Mouse (Mus musculus): ENCODE results near the gene Barx1. TPM values are rescaled to one million over a fixed set of nuclear protein-coding genes. Genes with fewer than 3 reads are reported as not detected.

Gene Barx1
- total RNA-seq (2023), result not detected

DNA sequence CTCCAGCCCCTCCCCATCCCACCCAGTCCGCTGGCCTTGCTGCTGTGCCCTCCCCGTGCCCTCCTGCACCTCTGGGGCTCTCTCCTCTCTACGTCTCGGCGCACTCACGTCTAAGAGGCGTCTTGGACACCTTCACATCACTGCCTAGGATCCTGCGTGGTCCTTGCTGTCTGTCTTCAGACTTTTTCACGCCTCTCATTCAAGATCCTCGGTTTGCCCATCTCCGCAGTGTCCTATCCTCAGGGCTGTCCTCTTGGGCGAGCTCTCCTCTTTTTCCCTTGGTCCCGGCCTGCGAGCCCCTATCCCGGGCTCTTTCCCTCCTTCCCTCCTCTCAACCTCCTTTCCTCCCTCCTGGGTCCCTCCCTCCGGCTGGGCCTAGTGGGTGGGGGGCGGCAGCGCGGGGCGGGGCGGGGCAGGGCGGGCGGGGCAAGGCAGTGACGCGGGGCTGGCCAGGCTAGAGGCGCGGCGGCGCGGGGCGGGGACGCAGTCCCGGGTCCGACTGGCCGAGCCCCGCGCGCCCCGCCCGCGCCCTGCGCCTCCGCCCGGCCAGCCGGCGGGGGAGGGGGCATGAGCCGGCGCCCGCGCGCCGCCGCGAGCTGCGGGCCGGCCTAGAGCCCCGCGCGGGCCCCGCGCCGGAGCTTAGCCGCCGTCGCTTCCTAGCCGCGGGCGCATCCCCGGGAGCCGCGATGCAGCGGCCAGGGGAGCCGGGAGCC, at the start of gene Barx1:
Gene Barx1 (plus strand): TSS at position 568 of the 713 bp plus-strand sequence.

DNA sequence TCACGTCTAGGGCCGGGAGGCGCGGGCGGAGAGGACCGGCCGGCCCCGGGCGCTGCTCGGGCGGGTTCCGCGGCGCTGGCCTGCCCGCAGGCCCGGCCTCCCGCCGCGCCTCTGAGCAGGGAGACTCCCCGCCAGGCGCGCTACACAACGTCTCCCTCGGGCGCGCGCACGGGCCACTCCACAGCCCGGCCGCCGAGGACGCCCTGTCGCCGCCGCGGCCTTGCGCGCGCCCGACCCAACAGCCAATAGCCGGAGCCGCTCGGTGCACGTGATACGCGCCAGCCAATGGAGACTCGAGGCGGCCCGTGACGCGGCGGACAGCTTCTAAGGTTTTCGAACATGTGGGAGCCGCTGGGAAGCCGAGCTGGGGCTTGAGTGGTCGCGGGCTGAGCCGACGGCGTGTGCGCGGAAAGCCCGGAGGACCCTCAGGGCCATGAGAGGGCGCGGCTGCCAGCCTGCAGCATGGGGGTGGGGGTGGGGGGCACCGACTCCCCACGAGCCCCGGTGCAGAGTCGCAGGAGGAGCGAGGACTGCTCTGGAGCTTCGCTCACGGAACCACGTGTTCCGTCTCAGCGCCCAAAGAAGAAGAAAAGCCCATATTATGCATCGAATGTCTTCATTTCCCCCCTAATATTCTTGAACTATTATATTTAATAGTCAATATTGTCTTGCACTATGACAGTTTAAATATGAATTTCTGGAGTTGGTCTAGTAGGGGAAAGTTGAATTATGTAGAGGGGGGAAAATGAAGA, 37.2 kb upstream of the Barx1 start, which contains the start of gene Ptpdc1:
Gene Ptpdc1 (minus strand): TSS at position 232 of the 752 bp plus-strand sequence.

Other genes with a start within 250 kb of the Barx1 start
- 1 to 10 TPM; 8.0 to 9.9 TPM for gene Zfp169, start 149.5 kb upstream of the Barx1 start, total RNA-seq (2023)
- gene A830005F24Rik, start 149.4 kb upstream of the Barx1 start, total RNA-seq (2023), result not detected
- 1 to 10 TPM; 1.8 to 2.3 TPM for gene Ptpdc1, start 37.3 kb upstream of the Barx1 start, total RNA-seq (2023)
- gene Phf2, start 208.1 kb downstream of the Barx1 start, total RNA-seq (2023), result 10 to 100 TPM; 29.8 to 29.9 TPM